Mouse (Mus musculus) testis, adult 2 months (tissue): ENCODE results near the gene Diablo.

ENCODE experiments used
- CTCF ChIP-seq: fragments of 200-500 bp; IDR thresholded peaks from 2 replicates; pipeline ENCODE4 v1.5.1; 2012; ENCODE audit warnings: low read depth, mild to moderate bottlenecking, inconsistent platforms, low read length, moderate library complexity; ENCODE audit not compliant: control insufficient read depth, insufficient read depth, insufficient replicate concordance
- POLR2A ChIP-seq: fragments of 200-500 bp; IDR thresholded peaks from 2 replicates; pipeline ENCODE4 v1.6.1; 2012; ENCODE audit warnings: low read depth, mild to moderate bottlenecking, inconsistent platforms, low read length, moderate library complexity; ENCODE audit not compliant: control insufficient read depth

- TF ChIP-seq POLR2A (no peak), CTCF (no peak)
These were observed 2.4 kb downstream of the Diablo start for GRCm38 (mm10) chr5:123521621-123522020.
